Mouse (Mus musculus) E14TG2a.4 (cell line): ENCODE data around the gene Serpine1.
A peak's percentile ranks its signal among the peaks of the same experiment; 100 is the strongest.

Source experiments
- H3K27me3 ChIP-seq: 2 replicates; pipeline ENCODE4 v1.6.1; 2014; ENCODE audit warnings: low read length, control low read depth; ENCODE audit not compliant: insufficient read depth
- H3K36me3 ChIP-seq: 2 replicates; pipeline ENCODE4 v1.6.1; 2014; ENCODE audit warnings: low read length, control low read depth; ENCODE audit not compliant: insufficient read depth
- H3K4me1 ChIP-seq: replicated peaks from 2 replicates; pipeline ENCODE4 v1.6.1; 2014; ENCODE audit warnings: low read depth, low read length, control low read depth
- H3K4me3 ChIP-seq: replicated peaks from 2 replicates; pipeline ENCODE4 v1.5.1; 2014; ENCODE audit warnings: mild to moderate bottlenecking, low read length
- H3K9me3 ChIP-seq: 2 replicates; pipeline ENCODE4 v1.6.1; 2014; ENCODE audit warnings: low read length, control low read depth
- CTCF ChIP-seq: conservative IDR thresholded peaks from 2 replicates; pipeline ENCODE4 v1.5.1; 2014; ENCODE audit warnings: low read length
- NANOG ChIP-seq: IDR thresholded peaks from 2 replicates; pipeline ENCODE4 v1.6.1; 2014; ENCODE audit warnings: borderline replicate concordance, low read length, mixed read lengths
- POU5F1 ChIP-seq: IDR thresholded peaks from 2 replicates; pipeline ENCODE4 v1.6.1; 2014; ENCODE audit warnings: low read length, borderline replicate concordance

Serpine1 gene

DNA sequence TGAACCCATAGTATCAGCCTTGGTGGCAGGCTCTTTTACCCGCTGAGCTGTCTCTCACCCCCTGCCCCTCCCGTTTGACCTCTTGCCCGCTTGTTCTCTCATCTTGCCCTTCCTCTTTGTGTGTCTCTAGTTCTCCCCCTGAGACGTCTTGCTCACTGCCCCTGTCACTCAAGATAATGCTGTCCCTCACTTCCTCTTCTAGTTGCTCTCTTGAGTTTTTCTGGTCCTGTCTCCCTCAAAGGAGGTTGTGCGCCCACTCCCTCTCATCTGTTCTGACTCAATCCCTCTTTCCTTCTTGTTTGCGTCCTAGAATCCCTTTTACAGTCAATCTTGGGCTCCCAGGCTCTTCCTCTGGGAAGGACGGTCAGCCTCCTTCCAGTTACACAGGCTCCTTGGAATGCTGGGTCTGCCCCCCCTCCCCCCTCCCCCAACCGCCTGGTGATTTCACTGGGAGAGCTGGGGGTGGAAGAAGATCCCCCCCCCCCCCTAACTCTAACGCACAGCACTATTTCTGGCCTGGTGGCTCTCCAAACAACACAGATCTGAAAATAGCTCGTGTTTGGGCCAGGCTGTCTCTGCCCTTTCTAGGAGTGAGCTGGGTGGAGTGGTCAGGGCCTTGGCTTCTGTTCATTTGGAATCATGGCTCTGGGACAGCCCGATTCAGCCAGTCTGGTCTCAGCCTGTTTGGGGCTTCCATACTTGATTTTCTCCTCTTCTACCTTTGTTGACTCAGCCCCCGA is 4.3 kb upstream of the Serpine1 start:
- Histone ChIP-seq H3K4me3 (0 out of 2 replicates have a peak overlapping the region, but pooled peaks have one; percentile 2), H3K9me3 (peaks cover 1% of the 10 kb centered on the region; the same call in 1 of the 2 replicates), H3K36me3 (no peaks in the 10 kb centered on the region), H3K4me1 (peaks cover 75% of the 10 kb centered on the region), H3K27me3 (no peaks in the 10 kb centered on the region)
- TF ChIP-seq NANOG (no peak), CTCF (no peak), POU5F1 (no peak)

- Histone ChIP-seq H3K4me3 (0 out of 2 replicates have a peak overlapping the region, but pooled peaks have one; percentile 2), H3K9me3 (no peaks in the 10 kb centered on the region), H3K27me3 (no peaks in the 10 kb centered on the region), H3K4me1 (peaks cover 78% of the 10 kb centered on the region), H3K36me3 (peaks cover 2% of the 10 kb centered on the region; the same call in 1 of the 2 replicates)
- TF ChIP-seq POU5F1 (no peak), NANOG (no peak), CTCF (no peak)
Observed at GRCm38 (mm10) chr5:137075726-137076125, 3.7 kb upstream of the Serpine1 start.

GRCm38 (mm10) chr5:137074191-137074651 is 2.2 kb upstream of the Serpine1 start:
- peaks cover 9% of the 10 kb centered on the region for H3K36me3 ChIP-seq
- H3K4me3 ChIP-seq: peak overlapping the region; percentile 17; the same call in 1 of the 2 replicates
- H3K27me3 ChIP-seq: no peaks in the 10 kb centered on the region
- H3K9me3 ChIP-seq: no peaks in the 10 kb centered on the region
- TF ChIP-seq CTCF: no peak
- TF ChIP-seq NANOG: no peak
- no peak for TF ChIP-seq POU5F1
- peaks cover 75% of the 10 kb centered on the region for H3K4me1 ChIP-seq

GRCm38 (mm10) chr5:137073141-137073540 is 1.1 kb upstream of the Serpine1 start:
- H3K4me3 ChIP-seq: peak overlapping the region; percentile 51; the same call in 1 of the 2 replicates
- no peaks in the 10 kb centered on the region for H3K27me3 ChIP-seq
- TF ChIP-seq NANOG (no peak), CTCF (no peak), POU5F1 (no peak)
- H3K9me3 ChIP-seq: no peaks in the 10 kb centered on the region
- peaks cover 14% of the 10 kb centered on the region for H3K36me3 ChIP-seq
- H3K4me1 ChIP-seq: peaks cover 76% of the 10 kb centered on the region

DNA sequence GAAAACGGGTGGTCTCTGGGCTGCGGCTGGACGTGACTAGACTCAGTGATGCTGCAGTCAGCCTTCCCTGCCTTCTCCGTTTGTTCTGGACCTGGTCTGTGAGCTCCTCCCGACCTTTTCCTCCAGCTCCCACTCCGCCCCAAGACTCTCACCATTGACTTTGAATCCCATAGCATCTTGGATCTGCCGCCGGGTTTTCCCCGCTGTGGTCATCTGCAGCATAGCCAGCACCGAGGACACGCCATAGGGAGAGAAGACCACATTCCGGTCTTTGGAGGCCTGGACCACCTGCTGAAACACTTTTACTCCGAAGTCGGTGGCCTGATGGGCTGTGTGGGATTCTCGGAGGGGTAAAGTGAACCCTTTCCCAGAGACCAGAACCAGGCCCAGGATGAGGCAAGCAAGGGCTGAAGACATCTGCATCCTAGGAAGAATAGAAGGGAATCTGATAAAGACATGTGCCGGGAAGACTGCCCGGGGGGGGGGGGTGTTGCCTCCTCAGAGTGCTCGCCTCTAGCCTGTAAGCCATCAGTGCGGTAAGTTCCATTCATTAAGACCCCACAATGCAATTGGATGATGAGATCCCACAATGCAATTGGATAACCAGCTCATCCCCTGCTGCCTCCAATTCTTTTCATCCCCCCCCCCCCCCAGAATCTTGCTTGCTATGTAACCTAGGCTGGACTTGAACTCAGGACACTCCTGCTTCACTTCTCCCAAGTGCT is 1.0 kb downstream of the Serpine1 start:
- no peaks in the 10 kb centered on the region for H3K27me3 ChIP-seq
- peaks cover 79% of the 10 kb centered on the region for H3K4me1 ChIP-seq
- peaks cover 29% of the 10 kb centered on the region for H3K36me3 ChIP-seq
- TF ChIP-seq POU5F1 (no peak), CTCF (no peak), NANOG (no peak)
- peak overlapping the region; percentile 64 for H3K4me3 ChIP-seq
- no peaks in the 10 kb centered on the region for H3K9me3 ChIP-seq

- no peaks in the 10 kb centered on the region for H3K27me3 ChIP-seq
- H3K36me3 ChIP-seq: peaks cover 48% of the 10 kb centered on the region
- no peak for TF ChIP-seq NANOG
- TF ChIP-seq POU5F1: no peak
- no peak for TF ChIP-seq CTCF
- H3K4me1 ChIP-seq: peaks cover 60% of the 10 kb centered on the region
- H3K4me3 ChIP-seq: no peak overlapping the region
- no peaks in the 10 kb centered on the region for H3K9me3 ChIP-seq
Observed at GRCm38 (mm10) chr5:137068711-137069110, 3.4 kb downstream of the Serpine1 start.

GRCm38 (mm10) chr5:137065923-137066322 is 6.1 kb downstream of the Serpine1 start:
- Histone ChIP-seq H3K27me3 (no peaks in the 10 kb centered on the region), H3K9me3 (no peaks in the 10 kb centered on the region), H3K36me3 (peaks cover 62% of the 10 kb centered on the region), H3K4me3 (no peak overlapping the region), H3K4me1 (peaks cover 47% of the 10 kb centered on the region)
- TF ChIP-seq CTCF (peak; percentile 56), NANOG (no peak)

- H3K36me3 ChIP-seq: peaks cover 57% of the 10 kb centered on the region
- TF ChIP-seq CTCF: no peak
- no peak for TF ChIP-seq NANOG
- no peak for TF ChIP-seq POU5F1
- no peaks in the 10 kb centered on the region for H3K27me3 ChIP-seq
Observed at GRCm38 (mm10) chr5:137065454-137065853, 6.6 kb downstream of the Serpine1 start.

More at GRCm38 (mm10) chr5:137065454-137065853, 6.6 kb downstream of the Serpine1 start:
- Histone ChIP-seq H3K4me1 (peaks cover 45% of the 10 kb centered on the region), H3K4me3 (no peak overlapping the region), H3K9me3 (no peaks in the 10 kb centered on the region)
